10 mouse cellular contexts compared by ENCODE assay signal in genomic region chr19:6981465-6981864, GRCm38 (mm10). TPM values are rescaled to one million over a fixed set of nuclear protein-coding genes. Genes with fewer than 3 reads are reported as not detected.
DNase-seq lines count a peak whose midpoint lies in the region; ATAC-seq and TF ChIP-seq lines count a peak whose summit lies in the region.
"Had no signal": no experiment of that assay in that cellular context is flagged by ENCODE, and none has a peak within 500 bp of the region (broad histone marks: within the 10 kb centered on the region; RNA-seq: fewer than 3 reads in every experiment).

No protein-coding gene starts in this region.

- TF ChIP-seq CTCF in heart, postnatal 0 days (IDR thresholded peaks at IDR 0.05; ENCODE audit: low read depth): no peak
- no peak for TF ChIP-seq CTCF in CH12.LX (conservative IDR thresholded peaks at IDR 0.05 in 1 of 2, IDR thresholded peaks at IDR 0.05 in 1 of 2; ENCODE audit: low read depth in 2 of 2, low read length in 2 of 2)

- H3K9ac ChIP-seq in heart, postnatal 0 days (replicated peaks; ENCODE audit: low read depth, low read length): peak overlapping the region; percentile 72; the same call in 1 of the 2 replicates
- H3K9ac ChIP-seq in CH12.LX (ENCODE audit: insufficient read depth, low read depth): peak overlapping the region; percentile 78
- H3K9ac ChIP-seq in liver, embryonic 12.5 days: peak overlapping the region; percentile 89; the same call in 1 of the 2 replicates

- peaks cover 43% of the 10 kb centered on the region for H3K36me3 ChIP-seq in heart, postnatal 0 days (replicated peaks; ENCODE audit: control insufficient read depth, insufficient read depth, low read length)
- H3K36me3 ChIP-seq in CH12.LX (replicated peaks in 1 of 2; ENCODE audit: control insufficient read depth in 1 of 2, insufficient read depth in 1 of 2, low read length in 1 of 2): peaks cover 27 to 64% of the 10 kb centered on the region in 2 experiments
- H3K36me3 ChIP-seq in liver, embryonic 12.5 days: peaks cover 61% of the 10 kb centered on the region

- no peaks in the 10 kb centered on the region for H3K9me3 ChIP-seq in heart, postnatal 0 days (replicated peaks; ENCODE audit: control insufficient read depth, low read length)
- H3K9me3 ChIP-seq in CH12.LX (replicated peaks; ENCODE audit: low read length): no peaks in the 10 kb centered on the region
- no peaks in the 10 kb centered on the region for H3K9me3 ChIP-seq in liver, embryonic 12.5 days (replicated peaks)

- intact Hi-C loops in heart, postnatal 10 days (cut with DNase I): no loop called here

- TF ChIP-seq POLR2A in CH12.LX (IDR thresholded peaks at IDR 0.05; ENCODE audit: low read depth, low read length): no peak

- DNase-seq in heart, postnatal 0 days (ENCODE audit: low spot score): no peak
- DNase-seq in heart, postnatal 10 days: no peak
- no peak for DNase-seq in CH12.LX (ENCODE audit: extremely low read depth)
- no peak for DNase-seq in retina, postnatal 1 day
- DNase-seq in adrenal gland, postnatal 10 days: no peak
- no peak for DNase-seq in ovary, postnatal 10 days (ENCODE audit: low spot score)
- DNase-seq: kidney, postnatal 36 days; thymus, postnatal 36 days had no signal

- ATAC-seq in heart, postnatal 0 days (ENCODE audit: insufficient read depth, low read depth): no peak
- no peak for ATAC-seq in liver, embryonic 12.5 days

- WGBS in heart, postnatal 0 days: 84% methylated on average over 4 of the region's 4 CpGs
- 86% methylated on average over 4 of the region's 4 CpGs for WGBS in liver, embryonic 12.5 days (ENCODE audit: insufficient replicate concordance)

- H3K4me2 ChIP-seq in heart, postnatal 0 days (ENCODE audit: low read depth, low read length): peak overlapping the region; percentile 69
- peak overlapping the region; percentile 84 for H3K4me2 ChIP-seq in CH12.LX (ENCODE audit: insufficient read depth, low read depth, poor library complexity, severe bottlenecking)
- peak overlapping the region; percentile 98 for H3K4me2 ChIP-seq in liver, embryonic 12.5 days

- in situ Hi-C loops in CH12.LX (cut with MboI; ENCODE audit: low pct_ligation_motif_present, low pct_unique_long_range_greater_than_20kb, low sequenced_read_pairs): no loop called here

- dilution Hi-C loops in CH12.LX (cut with MboI; ENCODE audit: extremely low pct_ligation_motif_present, extremely low pct_unique_long_range_greater_than_20kb, low sequenced_read_pairs): no loop called here

- H3K27me3 ChIP-seq in heart, postnatal 0 days (ENCODE audit: control insufficient read depth, insufficient read depth, low read length): no peaks in the 10 kb centered on the region
- no peaks in the 10 kb centered on the region for H3K27me3 ChIP-seq in CH12.LX (replicated peaks)
- H3K27me3 ChIP-seq in liver, embryonic 12.5 days (replicated peaks): no peaks in the 10 kb centered on the region

- peaks cover 31% of the 10 kb centered on the region for H3K4me1 ChIP-seq in heart, postnatal 0 days (ENCODE audit: control insufficient read depth, insufficient read depth)
- H3K4me1 ChIP-seq in CH12.LX (ENCODE audit: control insufficient read depth in 1 of 2, insufficient read depth in 2 of 2): peaks cover 22 to 50% of the 10 kb centered on the region in 2 experiments
- peaks cover 6% of the 10 kb centered on the region; the same call in 1 of the 2 replicates for H3K4me1 ChIP-seq in brown adipose tissue, adult 24 weeks (ENCODE audit: control insufficient read depth, insufficient read depth, insufficient read length, low read length)
- H3K4me1 ChIP-seq in liver, embryonic 12.5 days: peaks cover 65% of the 10 kb centered on the region

- H3K4me3 ChIP-seq in heart, postnatal 0 days (ENCODE audit: low read depth, low read length): no peak overlapping the region
- peak overlapping the region in 2 of 3 experiments; percentile 73 to 83 for H3K4me3 ChIP-seq in CH12.LX (replicated peaks in 1 of 3; ENCODE audit: low read depth in 2 of 3, low read length in 2 of 3, poor library complexity in 1 of 3)
- H3K4me3 ChIP-seq in brown adipose tissue, adult 24 weeks (ENCODE audit: insufficient read depth, low read depth, low read length): peak overlapping the region; percentile 4; the same call in 1 of the 2 replicates
- peak overlapping the region; percentile 82 for H3K4me3 ChIP-seq in liver, embryonic 12.5 days

- H3K79me2 ChIP-seq in CH12.LX (replicated peaks; ENCODE audit: control insufficient read depth, extremely low read depth, insufficient read depth, poor library complexity, severe bottlenecking): peaks cover 17% of the 10 kb centered on the region

- TF ChIP-seq RAD21 in CH12.LX (IDR thresholded peaks at IDR 0.05; ENCODE audit: low read depth, low read length): no peak

- H3K27ac ChIP-seq in heart, postnatal 0 days (ENCODE audit: low read depth): peak overlapping the region; percentile 98
- H3K27ac ChIP-seq in CH12.LX (ENCODE audit: insufficient read depth, low read depth): no peak overlapping the region
- H3K27ac ChIP-seq in brown adipose tissue, adult 24 weeks (replicated peaks; ENCODE audit: low read depth, low read length): peak overlapping the region; percentile 99
- H3K27ac ChIP-seq in liver, embryonic 12.5 days: peak overlapping the region; percentile 94; the same call in 1 of the 2 replicates

- TF ChIP-seq EP300 in heart, postnatal 0 days (IDR thresholded peaks at IDR 0.05; ENCODE audit: low read depth): no peak
- no peak for TF ChIP-seq EP300 in CH12.LX (IDR thresholded peaks at IDR 0.05; ENCODE audit: low read length)

TF ChIP-seq in CH12.LX, 34 proteins besides CTCF, POLR2A, EP300 and RAD21 (continues in another document):
- TF ChIP-seq NRF1 (IDR thresholded peaks at IDR 0.05; ENCODE audit: low read depth, low read length) (no peak), SIN3A (IDR thresholded peaks at IDR 0.05; ENCODE audit: low read length) (no peak), CHD1 (IDR thresholded peaks at IDR 0.05; ENCODE audit: low read depth, low read length) (no peak), KAT2A (IDR thresholded peaks at IDR 0.05; ENCODE audit: insufficient replicate concordance, low read length) (no peak), E2F4 (IDR thresholded peaks at IDR 0.05; ENCODE audit: insufficient replicate concordance, low read depth, low read length) (no peak)

RNA-seq across cellular contexts. Expression of gene Fkbp2, which starts 1.2 kb away (rescaled TPM):
- total RNA-seq in heart, postnatal 0 days (2014; rRNA removed; ENCODE audit: low replicate concordance): 0.65 and 8.5 TPM in 2 replicates
- 59.9 and 65.2 TPM in 2 replicates for polyA plus RNA-seq in heart, postnatal 0 days (2015; fragmentation: Nextera tagmentation; extraction: Ambion mirVana)
- 10 to 100 TPM; 14.7 to 19.0 TPM for total RNA-seq in heart, postnatal 10 days (2021)
- 44.6 and 50.4 TPM in 2 replicates for total RNA-seq in CH12.LX (2012; rRNA removed)
- total RNA-seq in CH12.LX (2014; rRNA removed): 17.6 and 20.7 TPM in 2 replicates
- 87.0 and 97.7 TPM in 2 replicates for polyA plus RNA-seq in CH12.LX (2012; ENCODE audit: insufficient read length, low read depth)
- polyA plus RNA-seq in brown adipose tissue, adult 24 weeks (2012; ENCODE audit: insufficient read depth, insufficient read length, missing spikeins): 126 and 133 TPM in 2 replicates
- polyA plus RNA-seq in liver, embryonic 12.5 days (2016; fragmentation: Nextera tagmentation; extraction: Ambion mirVana): 91.7 and 92.0 TPM in 2 replicates
- total RNA-seq in adrenal gland, postnatal 10 days (2021): 10 to 100 TPM; 70.7 to 71.4 TPM

RNA-seq across cellular contexts. Expression of gene Plcb3, which starts 5.2 kb away (rescaled TPM):
- 24.9 and 46.0 TPM in 2 replicates for total RNA-seq in heart, postnatal 0 days (2014; rRNA removed; ENCODE audit: low replicate concordance)
- polyA plus RNA-seq in heart, postnatal 0 days (2015; fragmentation: Nextera tagmentation; extraction: Ambion mirVana): 8.3 and 8.6 TPM in 2 replicates
- total RNA-seq in heart, postnatal 10 days (2021): 10 to 100 TPM; 18.1 to 19.3 TPM
- total RNA-seq in CH12.LX (2012; rRNA removed): 6.4 and 7.5 TPM in 2 replicates
- total RNA-seq in CH12.LX (2014; rRNA removed): 3.0 and 4.1 TPM in 2 replicates
- polyA plus RNA-seq in CH12.LX (2012; ENCODE audit: insufficient read length, low read depth): 7.8 and 8.2 TPM in 2 replicates
- polyA plus RNA-seq in brown adipose tissue, adult 24 weeks (2012; ENCODE audit: insufficient read depth, insufficient read length, missing spikeins): 23.8 and 26.8 TPM in 2 replicates
- 13.6 and 14.4 TPM in 2 replicates for polyA plus RNA-seq in liver, embryonic 12.5 days (2016; fragmentation: Nextera tagmentation; extraction: Ambion mirVana)
- 10 to 100 TPM; 45.7 to 63.5 TPM for total RNA-seq in adrenal gland, postnatal 10 days (2021)

RNA-seq across cellular contexts. Expression of gene Vegfb, which starts 6.0 kb away (rescaled TPM):
- total RNA-seq in heart, postnatal 0 days (2014; rRNA removed; ENCODE audit: low replicate concordance): 74.8 and 122 TPM in 2 replicates
- polyA plus RNA-seq in heart, postnatal 0 days (2015; fragmentation: Nextera tagmentation; extraction: Ambion mirVana): 193 and 194 TPM in 2 replicates
- 100 to 1,000 TPM; 284 to 285 TPM for total RNA-seq in heart, postnatal 10 days (2021)
- total RNA-seq in CH12.LX (2012; rRNA removed) (12.9 and 13.2 TPM in 2 replicates), CH12.LX (2014; rRNA removed) (3.2 and 3.5 TPM in 2 replicates)
- polyA plus RNA-seq in CH12.LX (2012; ENCODE audit: insufficient read length, low read depth): 28.4 and 35.1 TPM in 2 replicates
- 255 and 283 TPM in 2 replicates for polyA plus RNA-seq in brown adipose tissue, adult 24 weeks (2012; ENCODE audit: insufficient read depth, insufficient read length, missing spikeins)
- 23.2 and 23.3 TPM in 2 replicates for polyA plus RNA-seq in liver, embryonic 12.5 days (2016; fragmentation: Nextera tagmentation; extraction: Ambion mirVana)
- total RNA-seq in adrenal gland, postnatal 10 days (2021): 100 to 1,000 TPM; 110 to 139 TPM

RNA-seq across cellular contexts. Expression of gene Ppp1r14b, which starts 6.7 kb away (rescaled TPM):
- total RNA-seq in heart, postnatal 0 days (2014; rRNA removed; ENCODE audit: low replicate concordance): 88.3 and 100 TPM in 2 replicates
- 128 and 132 TPM in 2 replicates for polyA plus RNA-seq in heart, postnatal 0 days (2015; fragmentation: Nextera tagmentation; extraction: Ambion mirVana)
- total RNA-seq in heart, postnatal 10 days (2021): 100 to 1,000 TPM; 168 to 180 TPM
- total RNA-seq in CH12.LX (2012; rRNA removed) (256 and 329 TPM in 2 replicates), CH12.LX (2014; rRNA removed) (151 and 167 TPM in 2 replicates)
- 179 and 241 TPM in 2 replicates for polyA plus RNA-seq in CH12.LX (2012; ENCODE audit: insufficient read length, low read depth)
- polyA plus RNA-seq in brown adipose tissue, adult 24 weeks (2012; ENCODE audit: insufficient read depth, insufficient read length, missing spikeins): 210 and 250 TPM in 2 replicates
- polyA plus RNA-seq in liver, embryonic 12.5 days (2016; fragmentation: Nextera tagmentation; extraction: Ambion mirVana): 153 and 155 TPM in 2 replicates
- 100 to 1,000 TPM; 289 to 333 TPM for total RNA-seq in adrenal gland, postnatal 10 days (2021)

RNA-seq across cellular contexts. Expression of gene Dnajc4, which starts 10.9 kb away (rescaled TPM):
- 51.4 and 75.2 TPM in 2 replicates for total RNA-seq in heart, postnatal 0 days (2014; rRNA removed; ENCODE audit: low replicate concordance)
- 58.5 and 59.7 TPM in 2 replicates for polyA plus RNA-seq in heart, postnatal 0 days (2015; fragmentation: Nextera tagmentation; extraction: Ambion mirVana)
- total RNA-seq in heart, postnatal 10 days (2021): 10 to 100 TPM; 59.4 to 62.4 TPM
- total RNA-seq in CH12.LX (2012; rRNA removed) (9.7 and 11.2 TPM in 2 replicates), CH12.LX (2014; rRNA removed) (6.2 and 7.5 TPM in 2 replicates)
- polyA plus RNA-seq in CH12.LX (2012; ENCODE audit: insufficient read length, low read depth): 12.7 and 13.9 TPM in 2 replicates
- 70.0 and 78.9 TPM in 2 replicates for polyA plus RNA-seq in brown adipose tissue, adult 24 weeks (2012; ENCODE audit: insufficient read depth, insufficient read length, missing spikeins)
- polyA plus RNA-seq in liver, embryonic 12.5 days (2016; fragmentation: Nextera tagmentation; extraction: Ambion mirVana): 12.1 and 12.7 TPM in 2 replicates
- 10 to 100 TPM; 46.0 to 58.5 TPM for total RNA-seq in adrenal gland, postnatal 10 days (2021)
